Mouse (Mus musculus) heart, postnatal 10 days (tissue): ENCODE results near the gene Crip1. TPM values are rescaled to one million over a fixed set of nuclear protein-coding genes. Genes with fewer than 3 reads are reported as not detected.
"Not testable (repeated sequence)": the region's sequence is repeated elsewhere in the genome, so short reads cannot be mapped to it uniquely, and the experiment has no call there.

ENCODE experiments used
- DNase-seq, 2 experiments: peaks; one replicate each; pipeline ENCODE4 v3.0.0; 2021
- intact Hi-C: fragments of 180-260 bp; cut with DNase I; formaldehyde crosslinking; loops from one replicate; pipeline ENCODE4 v1.15.1; 2025
- total RNA-seq, 2 experiments: library from RNA; stranded (reverse); gene quantifications; 2 replicates each; pipeline ENCODE4 v1.2.3; 2021

The Crip1 gene
- total RNA-seq, 2 experiments from 2014 or later = 260 to 267 TPM

DNA sequence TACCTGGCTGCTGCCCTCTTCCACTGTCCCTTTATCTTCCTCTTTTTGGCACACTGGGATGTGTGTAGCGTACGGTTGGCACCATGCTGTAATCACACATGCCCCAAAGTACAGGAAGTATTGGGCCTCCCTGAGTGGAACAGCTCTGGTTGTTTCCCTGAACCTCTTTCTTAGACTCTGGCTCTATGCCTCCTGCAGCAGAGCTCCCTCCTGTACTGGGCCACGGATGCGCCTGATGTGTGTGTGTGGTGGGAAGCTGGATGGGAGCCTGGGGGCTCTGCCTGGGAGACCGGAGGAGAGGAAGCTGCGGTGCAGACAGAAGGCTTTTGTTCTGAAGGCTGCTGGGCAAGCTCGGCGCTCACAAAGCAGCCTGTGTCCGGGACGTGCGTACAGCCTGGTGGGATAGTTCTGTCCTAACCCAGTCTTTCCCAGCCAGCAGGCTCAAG, 17.5 kb downstream of the Crip1 start:
- no peak for DNase-seq

DNA sequence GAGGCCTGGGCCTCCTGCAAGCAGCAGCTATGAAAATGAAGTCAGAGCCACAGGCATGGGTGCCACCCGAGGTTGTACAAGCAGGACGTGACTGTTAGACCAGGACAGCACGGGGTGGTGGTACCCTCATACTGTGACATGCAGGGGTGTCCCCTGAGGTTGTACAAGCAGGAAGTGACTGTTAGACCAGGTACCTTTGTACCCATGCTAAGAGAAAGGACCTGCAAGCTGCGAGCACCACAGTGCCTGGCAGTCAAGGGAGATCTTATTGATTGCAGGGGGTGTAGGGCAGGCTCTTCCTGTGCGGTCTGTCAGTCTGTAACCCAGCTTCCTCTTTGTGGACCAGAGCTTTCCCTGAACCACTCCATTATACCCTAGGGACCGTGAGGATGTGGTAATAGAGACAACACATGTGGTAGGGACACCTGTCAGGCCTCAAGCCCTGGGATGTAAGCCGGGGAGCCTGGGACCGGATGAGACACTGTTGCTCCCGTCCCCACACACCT, 22.0 kb downstream of the Crip1 start:
- intact Hi-C loops = no loop called here
- peak in 1 of 2 experiments; percentile 1 for DNase-seq

More for the DNA sequence above, 17.5 kb downstream of the Crip1 start:
- intact Hi-C loops = no loop called here

DNA sequence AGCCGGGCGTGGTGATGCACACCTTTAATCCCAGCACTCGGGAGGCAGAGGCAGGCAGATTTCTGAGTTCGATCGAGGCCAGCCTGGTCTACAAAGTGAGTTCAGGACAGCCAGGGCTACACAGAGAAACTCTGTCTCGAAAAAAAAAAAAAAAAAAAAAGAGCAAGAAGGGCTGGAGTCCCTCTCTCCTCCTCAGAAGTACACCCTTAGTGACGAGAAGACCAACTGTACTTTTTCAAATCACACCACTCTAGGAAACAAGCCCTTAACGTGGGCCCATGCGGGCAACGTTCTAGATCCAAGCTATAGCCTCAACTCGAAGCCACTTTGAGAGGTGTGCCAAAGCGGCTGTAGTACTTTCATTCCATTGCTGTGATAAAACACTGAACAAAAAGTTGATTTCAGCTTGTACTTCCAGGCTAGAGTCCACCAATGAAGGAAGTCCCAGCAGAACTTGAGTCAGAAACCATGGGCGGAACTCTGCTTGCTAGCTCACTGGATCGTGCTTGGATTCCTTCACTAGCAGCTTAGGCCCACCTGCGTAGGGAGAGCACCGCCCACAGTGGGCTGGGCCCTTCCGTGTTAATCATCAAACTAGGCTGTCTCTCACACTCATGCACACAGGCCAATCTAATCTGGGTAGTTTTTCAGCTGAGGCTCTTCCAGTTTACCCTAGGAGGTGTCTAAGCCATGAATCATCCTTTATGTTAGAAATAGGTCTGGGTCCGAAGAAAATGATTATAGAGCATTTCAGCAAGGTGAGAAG, 31.0 kb downstream of the Crip1 start:
- no peak for DNase-seq
- intact Hi-C loops = no loop called here

DNA sequence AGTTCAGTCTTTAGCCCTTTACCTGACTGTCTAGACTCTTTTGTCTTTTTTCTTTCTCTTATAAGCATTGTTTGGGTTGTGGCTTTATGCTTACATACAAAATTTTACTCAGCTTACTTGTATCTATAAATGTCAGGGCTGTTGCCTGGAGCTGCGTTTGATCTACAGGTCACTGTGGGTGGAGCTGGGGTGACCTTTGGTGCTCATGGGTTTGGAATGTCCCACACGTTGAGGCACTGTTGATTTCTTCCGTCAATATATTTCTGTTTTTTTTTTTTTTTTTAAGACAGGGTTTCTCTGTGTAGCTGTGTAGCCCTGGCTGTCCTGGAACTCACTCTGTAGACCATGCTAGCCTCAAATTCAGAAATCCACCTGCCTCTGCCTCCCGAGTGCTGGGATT, 34.9 kb downstream of the Crip1 start:
- no peak for DNase-seq
- intact Hi-C loops = no loop called here

DNA sequence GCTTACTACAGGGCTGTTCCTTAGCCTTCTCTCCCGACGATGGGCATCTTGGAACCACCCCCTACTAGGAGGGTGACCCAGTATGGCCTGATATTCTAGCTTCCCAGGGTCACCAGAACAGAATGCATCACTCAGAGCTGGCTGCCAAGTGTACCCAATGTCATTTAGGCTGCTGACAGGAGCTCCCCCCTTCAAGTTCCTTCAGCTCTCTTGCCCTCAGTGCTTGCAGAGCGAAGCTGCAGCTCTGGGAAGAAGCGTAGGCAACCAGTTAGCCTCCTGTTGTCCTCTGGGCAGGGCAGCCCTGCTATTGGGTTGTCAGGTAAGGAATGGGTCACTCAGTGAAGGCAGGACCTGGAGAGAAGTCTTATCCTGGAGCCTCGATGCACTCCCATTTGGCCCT, 38.8 kb downstream of the Crip1 start:
- intact Hi-C loops = no loop called here
- DNase-seq = no peak

DNA sequence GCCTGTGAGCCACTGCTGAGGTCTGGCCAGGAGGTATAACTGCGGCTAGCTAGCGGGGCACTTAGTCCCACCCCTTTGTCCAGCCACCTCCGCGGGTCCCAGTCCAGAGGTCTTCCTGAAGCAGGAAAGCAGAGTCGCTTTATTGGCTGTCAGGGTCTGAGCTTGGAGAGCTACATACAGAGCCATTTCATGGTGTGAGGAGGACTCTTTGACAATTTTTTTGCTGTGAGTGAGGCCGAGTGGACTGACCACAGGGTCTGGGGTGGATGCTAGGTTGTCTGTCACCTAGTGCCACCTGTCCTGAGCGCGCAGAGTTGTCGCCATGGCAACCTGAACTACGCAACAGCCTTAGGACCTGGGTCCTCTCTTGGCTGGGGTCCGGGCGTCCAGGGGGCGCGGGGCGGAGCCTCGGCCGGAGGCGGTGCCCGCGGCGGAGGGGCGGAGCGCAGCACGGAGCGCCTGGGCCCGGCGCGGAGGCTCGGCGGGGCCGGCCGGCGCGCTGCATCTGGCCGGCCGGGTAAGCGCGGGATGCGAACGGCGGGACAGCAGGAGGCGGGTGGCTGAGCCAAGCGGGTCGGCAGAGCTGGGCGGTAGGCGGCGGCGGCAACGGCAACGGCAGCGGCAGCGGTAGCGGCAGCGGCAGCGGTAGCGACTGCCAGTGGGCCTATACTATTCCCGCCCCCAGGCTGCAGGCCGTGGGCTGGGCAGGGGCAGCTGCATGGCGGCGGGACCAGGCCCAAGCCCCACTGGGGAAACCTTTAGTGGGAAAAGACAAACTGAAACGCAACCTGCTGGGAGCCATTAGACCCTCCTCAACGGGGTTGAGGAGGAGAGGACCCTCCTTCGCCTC, 39.6 kb downstream of the Crip1 start, which contains the start of gene Tmem121:
TSS of gene Tmem121 (plus strand) at position 489 of the 850 bp plus-strand sequence.
- intact Hi-C loops = no loop called here
- peak in 1 of 2 experiments; percentile 18 for DNase-seq

DNA sequence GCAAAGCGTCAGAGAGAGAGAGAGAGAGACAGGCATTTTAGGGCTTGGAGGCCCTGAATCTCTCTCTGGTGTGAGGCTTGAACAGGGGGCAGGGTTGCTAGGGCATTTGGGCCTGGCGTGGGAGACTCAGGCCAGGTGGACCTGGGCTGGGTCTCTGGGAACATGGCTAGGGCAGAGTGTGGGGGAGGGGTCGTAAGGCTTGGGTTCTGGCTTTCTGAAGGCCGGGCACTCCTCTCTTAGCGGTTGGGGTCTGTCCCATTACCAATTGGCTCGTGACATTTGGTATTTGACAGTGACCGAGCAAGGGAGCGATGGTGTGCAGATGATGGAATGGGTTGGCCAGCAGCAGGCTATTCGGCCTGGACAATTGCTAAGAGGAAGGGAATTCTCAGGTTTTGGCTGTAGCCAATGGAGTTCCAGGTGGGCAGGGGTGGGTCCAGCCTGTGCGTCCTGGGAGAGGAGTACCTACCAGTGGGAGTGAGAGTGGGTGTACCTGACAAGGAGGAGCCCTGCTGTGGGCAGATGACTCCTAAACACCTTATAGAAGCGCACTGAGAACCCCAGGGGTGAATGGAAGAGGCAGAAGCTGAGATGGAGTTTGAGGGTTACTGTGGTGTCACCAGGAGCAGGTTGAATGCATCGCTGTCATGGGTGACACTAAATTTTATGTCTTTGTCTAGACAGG, 40.4 kb downstream of the Crip1 start:
- DNase-seq = no peak
- intact Hi-C loops = no loop called here

DNA sequence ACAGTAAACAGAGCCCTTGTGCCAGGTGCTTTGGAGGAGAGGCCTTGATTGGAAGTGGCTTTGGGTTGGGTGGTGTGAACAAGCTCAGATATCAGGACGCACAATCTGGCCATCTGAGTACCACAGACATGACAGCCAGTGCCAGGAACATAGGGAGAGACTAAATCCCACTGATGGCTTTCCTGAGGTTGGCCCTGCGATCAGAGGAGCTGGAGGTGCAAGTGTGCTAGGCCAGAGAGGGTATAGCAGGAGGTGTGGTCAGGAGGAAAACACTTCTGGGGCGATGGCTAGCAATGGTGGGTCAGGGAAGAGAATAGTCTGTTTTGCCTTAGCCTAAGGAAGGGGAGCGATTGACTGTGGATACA, 40.9 kb downstream of the Crip1 start:
- intact Hi-C loops = no loop called here
- DNase-seq = no peak

DNA sequence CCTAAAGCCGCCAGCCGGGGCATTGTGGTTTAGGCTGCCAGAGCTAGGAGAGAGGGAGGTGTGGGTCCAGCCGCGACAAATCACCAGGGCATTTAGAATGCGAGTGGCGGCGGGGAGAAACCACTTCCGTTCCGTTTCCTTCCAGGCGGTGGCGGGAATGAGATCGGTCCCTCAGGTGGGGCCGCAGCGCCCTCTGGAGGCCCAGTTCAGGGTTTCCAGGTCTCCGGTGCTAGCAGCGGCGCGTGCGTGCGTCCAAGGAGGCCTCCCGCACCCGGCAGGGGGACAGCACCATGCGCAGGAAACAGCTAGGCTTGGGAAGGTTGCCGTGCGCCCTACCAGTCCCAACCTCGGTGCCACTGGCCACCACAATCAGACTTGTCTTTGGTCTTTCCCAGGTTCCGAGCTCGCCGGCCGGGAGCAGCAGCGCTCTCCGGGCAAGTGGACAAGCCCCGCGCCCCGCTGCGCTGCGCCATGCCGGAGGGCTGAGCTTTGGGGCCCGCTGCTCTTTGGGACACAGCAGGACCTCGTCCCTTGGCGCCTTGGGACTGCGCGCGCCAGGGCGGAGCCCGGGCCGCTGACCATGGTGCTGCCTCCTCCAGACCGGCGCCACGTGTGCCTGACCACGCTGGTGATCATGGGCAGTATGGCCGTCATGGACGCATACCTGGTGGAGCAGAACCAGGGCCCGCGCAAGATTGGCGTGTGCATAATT, 41.6 kb downstream of the Crip1 start:
- DNase-seq = peak; percentile 67 to 82
- intact Hi-C loops = no loop called here

DNA sequence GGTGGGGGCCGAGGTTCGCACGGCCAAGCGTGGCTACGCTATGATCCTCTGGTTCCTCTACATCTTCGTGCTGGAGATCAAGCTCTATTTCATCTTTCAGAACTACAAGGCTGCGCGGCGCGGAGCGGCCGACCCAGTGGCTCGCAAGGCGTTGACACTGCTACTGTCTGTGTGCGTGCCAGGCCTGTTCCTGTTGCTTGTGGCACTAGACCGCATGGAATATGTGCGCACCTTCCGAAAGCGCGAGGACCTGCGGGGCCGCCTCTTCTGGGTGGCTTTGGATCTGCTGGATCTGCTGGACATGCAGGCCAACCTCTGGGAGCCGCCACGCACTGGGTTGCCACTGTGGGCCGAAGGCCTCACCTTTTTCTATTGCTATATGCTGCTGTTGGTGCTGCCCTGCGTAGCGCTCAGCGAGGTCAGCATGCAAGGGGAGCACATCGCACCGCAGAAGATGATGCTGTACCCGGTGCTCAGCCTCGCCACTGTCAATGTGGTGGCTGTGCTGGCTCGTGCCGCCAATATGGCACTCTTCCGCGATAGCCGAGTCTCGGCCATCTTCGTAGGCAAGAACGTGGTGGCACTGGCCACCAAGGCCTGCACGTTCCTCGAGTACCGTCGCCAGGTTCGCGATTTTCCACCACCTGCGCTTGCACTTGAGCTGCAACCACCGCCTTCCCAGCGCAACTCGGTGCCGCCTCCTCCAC, 42.4 kb downstream of the Crip1 start:
- intact Hi-C loops = no loop called here
- no peak for DNase-seq

DNA sequence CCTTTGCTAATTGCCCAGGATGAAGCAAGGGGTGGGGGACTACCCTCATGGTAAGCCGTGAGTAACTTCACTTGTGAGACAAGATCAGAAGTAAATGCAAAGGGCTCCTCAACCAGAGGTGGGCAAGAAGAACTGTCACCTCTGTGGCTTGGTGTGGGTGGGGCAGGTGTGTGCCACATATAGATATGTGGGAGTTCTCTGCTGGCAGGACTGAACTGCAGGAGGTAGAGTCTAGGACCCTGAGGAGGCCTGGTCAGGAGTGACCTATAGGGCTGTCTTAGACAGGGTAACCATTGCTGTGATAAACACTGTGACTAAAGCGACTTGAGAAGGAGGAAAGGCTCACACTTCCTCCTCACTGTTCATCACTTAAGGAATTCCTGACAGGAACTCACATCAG, 47.3 kb downstream of the Crip1 start:
- intact Hi-C loops = no loop called here
- no peak for DNase-seq

DNA sequence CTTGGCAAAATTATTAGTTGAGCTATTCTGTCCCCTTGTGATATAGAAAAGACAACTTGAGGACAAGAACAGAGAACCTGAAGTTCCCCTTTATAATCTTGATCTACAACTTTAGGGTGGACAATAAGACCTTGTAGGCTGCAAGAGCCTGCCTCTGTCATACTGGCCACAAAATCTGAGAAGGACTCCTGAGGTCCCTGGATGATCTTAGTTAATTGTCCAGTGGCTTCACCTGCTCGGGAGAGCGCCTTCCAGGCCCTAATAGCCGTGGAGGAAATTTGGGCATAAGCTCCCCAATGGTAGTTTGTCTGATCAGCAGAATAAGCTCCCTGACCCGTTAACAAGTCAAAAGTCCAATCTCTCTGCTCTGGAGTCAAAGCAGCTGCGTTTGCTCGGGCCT, 53.0 kb downstream of the Crip1 start:
- intact Hi-C loops, DNase-seq: not testable (repeated sequence)

DNA sequence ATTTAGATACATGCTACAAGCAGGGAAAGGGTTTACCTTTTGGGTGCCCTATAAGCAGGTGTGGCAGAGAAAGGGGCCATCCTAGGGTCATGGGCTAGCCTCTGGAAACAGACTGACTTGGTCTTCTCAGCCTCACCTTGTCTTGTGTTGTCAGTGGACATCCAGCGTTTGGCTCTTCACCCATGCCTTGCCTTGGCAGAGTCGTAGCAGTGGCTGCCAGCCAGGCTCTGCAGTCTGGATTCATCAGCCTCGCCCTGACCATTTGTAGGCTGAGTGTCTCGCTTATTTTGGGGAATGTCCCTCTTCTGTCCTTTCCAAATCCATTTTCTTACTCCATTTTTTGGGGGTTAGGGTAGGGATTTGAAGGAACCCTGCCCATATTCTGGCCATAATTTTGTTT, 55.2 kb downstream of the Crip1 start:
- DNase-seq = no peak
- intact Hi-C loops = no loop called here

DNA sequence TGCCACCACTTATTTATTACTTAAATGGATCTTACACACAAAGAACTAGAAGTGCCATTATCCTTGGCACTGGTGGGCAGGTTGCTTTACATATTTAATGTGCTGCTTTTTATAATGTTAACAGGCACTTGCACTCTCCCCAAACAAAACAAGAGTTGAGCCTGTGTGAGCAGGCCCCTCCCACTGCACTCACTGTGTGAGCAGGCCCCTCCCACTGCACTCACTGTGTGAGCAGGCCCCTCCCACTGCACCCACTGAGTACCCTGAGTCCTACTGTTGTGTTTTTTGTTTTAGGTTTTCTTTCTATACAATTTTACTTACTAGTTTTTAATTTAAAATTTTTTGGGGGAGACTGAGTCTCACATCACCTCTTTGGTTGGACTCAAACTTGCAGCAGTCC, 55.9 kb downstream of the Crip1 start:
- intact Hi-C loops = no loop called here
- DNase-seq = no peak

Other genes starting within 250 kb of the Crip1 start
- 10 to 100 TPM; 36.1 to 38.5 TPM for gene Jag2, start 216.5 kb upstream of the Crip1 start, total RNA-seq
- gene Nudt14, start 204.2 kb upstream of the Crip1 start, total RNA-seq = 10 to 100 TPM; 11.7 to 11.8 TPM
- 10 to 100 TPM; 22.9 to 24.5 TPM for gene Btbd6, start 169.8 kb upstream of the Crip1 start, total RNA-seq
- gene Brf1, start 145.6 kb upstream of the Crip1 start, total RNA-seq = 10 to 100 TPM; 29.3 to 35.8 TPM
- 10 to 100 TPM; 29.3 to 30.4 TPM for gene Pacs2, start 131.8 kb upstream of the Crip1 start, total RNA-seq
- gene Tex22, start 71.8 kb upstream of the Crip1 start, total RNA-seq = under 1 TPM in 1 of 2 experiments, not detected in 1; 0.41 TPM
- gene Mta1, start 48.0 kb upstream of the Crip1 start, total RNA-seq = 10 to 100 TPM; 50.1 TPM
- gene Crip2, start 6.1 kb upstream of the Crip1 start, total RNA-seq = 1,000 to 10,000 TPM; 1,259 to 1,405 TPM
- 1 to 10 TPM; 2.5 to 2.8 TPM for gene Tedc1, start 10.1 kb downstream of the Crip1 start, total RNA-seq
- under 1 TPM; 0.43 to 0.97 TPM for gene Tmem121, start 39.6 kb downstream of the Crip1 start, total RNA-seq